Mouse (Mus musculus) thymus, postnatal 25 days (tissue): ENCODE data around the gene Rasa2.
"Not testable (repeated sequence)": the region's sequence is repeated elsewhere in the genome, so short reads cannot be mapped to it uniquely, and the experiment has no call there.

Experiments used
- DNase-seq: peaks from one replicate; pipeline ENCODE4 v3.0.0; 2022

The Rasa2 gene

DNA sequence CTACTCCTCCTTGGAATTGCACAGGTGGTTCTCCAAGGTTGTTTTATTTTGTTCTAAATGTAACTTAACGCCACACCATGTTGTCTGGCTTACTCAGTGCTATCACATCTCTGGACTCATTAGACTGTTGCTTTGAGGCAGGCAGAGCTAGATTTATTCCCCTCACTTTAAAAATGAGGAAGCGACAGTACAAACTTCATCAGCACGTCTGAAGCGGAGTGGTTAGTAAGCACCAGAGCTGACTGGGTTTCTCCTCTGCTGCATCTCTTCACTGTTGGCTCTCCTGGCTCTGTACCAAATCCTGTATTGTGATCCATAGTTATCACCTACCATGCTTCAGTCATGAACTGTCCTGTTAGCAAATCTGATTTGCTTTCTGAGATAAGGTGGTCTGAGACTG lies 53.2 kb downstream of the Rasa2 start:
- no peak for DNase-seq

DNA sequence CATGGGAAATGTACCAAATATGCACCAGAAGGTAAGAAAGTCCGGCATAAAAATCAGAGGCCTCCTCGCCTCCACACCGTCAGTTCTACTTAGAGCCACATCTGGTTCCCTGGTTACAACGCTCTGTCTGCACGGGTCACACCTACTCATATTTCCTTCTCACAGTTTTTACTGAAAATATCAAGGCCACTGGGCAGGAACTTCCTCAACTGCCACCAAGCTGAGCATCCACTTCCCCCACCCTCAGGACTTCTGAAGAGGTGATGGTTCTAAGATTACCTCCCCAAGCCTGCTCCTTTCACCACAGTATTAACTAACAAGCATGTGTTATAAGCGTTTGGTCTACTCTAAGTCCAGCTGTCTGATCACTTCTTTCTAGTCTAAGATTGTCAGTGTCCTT lies 53.7 kb downstream of the Rasa2 start:
- no peak for DNase-seq

DNA sequence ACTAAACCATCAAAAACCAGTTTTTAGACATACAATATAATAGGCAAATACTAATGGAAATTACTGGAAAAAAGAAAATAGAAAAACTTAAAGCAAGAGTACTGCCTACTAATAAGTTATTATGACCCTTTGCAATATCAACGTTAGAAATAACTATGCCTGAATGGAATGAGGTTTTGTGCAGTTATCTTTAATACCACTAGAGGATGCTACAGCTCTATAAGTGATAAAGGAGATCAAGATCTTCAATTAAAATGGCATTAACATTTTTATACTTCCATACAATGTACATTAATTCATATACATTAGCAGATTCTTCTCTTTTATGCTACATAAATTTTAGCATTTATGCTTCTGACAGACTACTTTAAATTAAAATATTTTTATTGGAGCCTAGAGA lies 58.2 kb downstream of the Rasa2 start:
- no peak for DNase-seq

DNA sequence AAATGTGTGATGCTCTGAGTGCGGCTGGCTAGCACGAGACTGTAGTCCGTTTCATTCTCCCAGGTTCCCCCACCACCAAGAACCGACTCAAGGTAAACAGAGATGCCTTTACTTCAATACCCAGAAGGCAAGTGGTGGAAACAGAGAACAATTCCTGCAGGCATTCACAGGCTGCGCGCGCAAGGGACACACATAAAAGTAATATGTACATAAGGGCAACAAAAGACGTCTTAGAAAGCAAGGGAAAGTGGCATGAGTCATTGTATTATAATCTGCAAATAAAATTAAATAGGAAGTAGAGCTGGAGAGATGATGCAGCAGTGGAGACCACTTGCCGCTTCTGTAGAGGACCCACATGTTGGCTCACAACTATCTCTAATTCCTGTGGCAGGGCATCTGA lies 58.7 kb downstream of the Rasa2 start:
- no peak for DNase-seq

DNA sequence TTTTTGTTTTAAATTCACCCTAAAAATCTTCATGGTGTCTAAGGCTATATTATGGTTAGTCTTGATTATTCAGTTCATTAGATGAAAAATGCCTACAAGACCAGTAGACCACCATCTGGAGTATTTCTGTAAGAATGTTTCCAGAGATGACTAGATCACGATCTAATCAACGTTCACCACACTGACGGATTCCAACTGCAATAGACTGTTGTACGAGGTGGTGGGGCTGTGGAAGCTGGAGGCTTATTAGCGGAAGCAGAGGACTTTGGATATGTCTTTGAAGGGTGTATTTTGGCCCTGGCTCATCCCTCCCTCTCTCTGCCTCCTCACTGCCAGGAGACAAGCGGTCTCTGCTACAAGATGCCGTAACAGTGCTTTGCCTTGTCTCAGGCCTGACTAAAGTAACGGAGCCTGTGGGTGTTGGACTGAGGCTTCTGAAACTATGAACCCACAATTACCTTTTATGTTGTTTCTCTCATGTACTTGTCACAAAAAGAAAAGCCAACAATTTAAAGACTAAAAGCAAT lies 64.9 kb downstream of the Rasa2 start:
- DNase-seq: no peak

DNA sequence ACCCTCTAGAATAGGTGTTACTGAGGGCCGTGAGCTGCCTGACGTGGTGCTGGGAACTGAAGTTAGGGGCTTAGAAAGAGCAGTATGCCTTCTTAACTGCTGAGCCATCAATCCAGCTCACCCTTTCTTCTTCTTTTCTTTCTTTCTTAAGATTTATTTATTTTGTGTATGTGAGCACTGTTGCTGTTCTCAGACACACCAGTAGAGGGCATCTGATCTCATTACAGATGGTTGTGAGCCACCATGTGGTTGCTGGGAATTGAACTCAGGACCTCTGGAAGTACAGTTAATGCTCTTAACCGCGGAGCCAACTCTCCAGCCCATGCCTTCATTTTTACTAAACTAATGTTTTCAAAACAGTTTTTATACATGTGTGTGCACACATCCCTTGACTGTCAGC lies 67.9 kb downstream of the Rasa2 start:
- DNase-seq: no peak

DNA sequence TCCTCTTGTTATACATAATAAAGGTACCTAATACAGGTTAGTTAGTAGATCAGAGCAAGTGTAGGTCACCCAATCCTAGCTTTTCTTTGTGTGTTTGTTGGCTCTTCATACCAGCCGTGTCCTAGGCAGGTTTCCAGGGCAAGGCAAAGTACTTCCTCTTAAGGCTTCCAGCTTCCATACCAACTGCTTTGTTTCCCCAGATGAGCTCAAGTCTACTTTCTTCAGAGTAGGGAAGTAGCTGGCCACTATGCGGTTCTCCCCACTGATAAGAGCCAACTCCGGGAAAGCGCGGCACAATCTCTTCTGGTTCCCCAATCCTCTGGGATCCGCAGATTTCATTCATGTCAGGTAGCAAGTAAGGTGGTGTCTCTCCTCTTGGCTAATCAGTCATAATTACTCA lies 72.3 kb downstream of the Rasa2 start:
- no peak for DNase-seq

DNA sequence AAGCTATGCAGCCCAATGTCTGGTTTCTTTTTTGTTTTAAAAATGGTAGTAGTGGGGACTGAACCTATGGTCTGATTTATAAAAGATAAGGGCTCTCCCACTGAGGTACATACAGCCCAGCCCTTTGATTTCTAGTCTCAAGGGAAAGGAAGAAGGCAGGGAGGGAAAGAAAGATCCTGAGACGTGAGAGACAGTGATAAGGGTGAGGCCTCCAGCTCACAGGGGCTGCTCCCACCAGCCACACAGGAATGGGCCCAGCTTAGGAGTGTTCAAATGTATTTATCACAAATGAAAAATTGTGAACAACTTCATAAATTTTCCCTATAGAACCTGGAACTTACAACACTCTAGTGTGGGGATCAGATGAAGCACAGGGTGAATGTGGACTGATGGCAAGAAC lies 72.8 kb downstream of the Rasa2 start:
- DNase-seq: no peak

DNA sequence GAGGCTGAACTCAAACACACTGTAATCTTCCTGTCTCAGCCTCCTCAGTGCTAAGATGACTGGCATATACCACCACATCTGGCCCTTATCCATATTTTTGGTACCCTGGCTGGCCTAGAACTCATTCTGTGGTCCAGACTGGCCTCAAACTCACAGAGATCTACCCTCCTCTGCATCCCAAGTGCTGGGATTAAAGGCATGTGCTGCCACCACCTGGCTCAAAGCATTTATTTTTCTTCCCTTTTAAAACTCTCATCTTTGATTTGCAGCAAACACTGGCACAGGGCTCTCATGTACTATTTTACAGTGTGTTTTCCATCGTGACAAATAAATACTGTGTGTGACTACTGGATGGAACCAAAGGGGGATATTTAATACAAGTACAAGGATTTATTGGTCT lies 77.3 kb downstream of the Rasa2 start:
- DNase-seq: no peak

DNA sequence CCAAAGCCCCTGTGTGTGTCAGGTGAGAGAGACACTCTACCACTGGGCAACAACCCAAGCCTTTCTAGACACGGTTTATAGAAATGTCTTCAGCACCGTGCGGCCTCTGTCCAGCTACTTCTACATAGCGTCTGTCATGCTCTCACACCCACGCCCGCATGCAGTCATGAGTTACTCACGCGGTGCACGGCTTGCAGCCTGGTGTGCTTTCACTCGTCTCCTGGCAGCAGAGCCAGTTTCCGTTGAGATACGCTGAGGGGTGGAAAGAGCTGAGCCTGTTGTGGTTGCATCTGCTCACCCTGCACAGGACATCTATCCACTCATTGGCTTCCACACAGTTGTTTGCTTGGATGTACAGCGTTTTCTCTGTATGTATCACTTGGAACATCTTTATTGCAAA lies 86.0 kb downstream of the Rasa2 start:
- no peak for DNase-seq

DNA sequence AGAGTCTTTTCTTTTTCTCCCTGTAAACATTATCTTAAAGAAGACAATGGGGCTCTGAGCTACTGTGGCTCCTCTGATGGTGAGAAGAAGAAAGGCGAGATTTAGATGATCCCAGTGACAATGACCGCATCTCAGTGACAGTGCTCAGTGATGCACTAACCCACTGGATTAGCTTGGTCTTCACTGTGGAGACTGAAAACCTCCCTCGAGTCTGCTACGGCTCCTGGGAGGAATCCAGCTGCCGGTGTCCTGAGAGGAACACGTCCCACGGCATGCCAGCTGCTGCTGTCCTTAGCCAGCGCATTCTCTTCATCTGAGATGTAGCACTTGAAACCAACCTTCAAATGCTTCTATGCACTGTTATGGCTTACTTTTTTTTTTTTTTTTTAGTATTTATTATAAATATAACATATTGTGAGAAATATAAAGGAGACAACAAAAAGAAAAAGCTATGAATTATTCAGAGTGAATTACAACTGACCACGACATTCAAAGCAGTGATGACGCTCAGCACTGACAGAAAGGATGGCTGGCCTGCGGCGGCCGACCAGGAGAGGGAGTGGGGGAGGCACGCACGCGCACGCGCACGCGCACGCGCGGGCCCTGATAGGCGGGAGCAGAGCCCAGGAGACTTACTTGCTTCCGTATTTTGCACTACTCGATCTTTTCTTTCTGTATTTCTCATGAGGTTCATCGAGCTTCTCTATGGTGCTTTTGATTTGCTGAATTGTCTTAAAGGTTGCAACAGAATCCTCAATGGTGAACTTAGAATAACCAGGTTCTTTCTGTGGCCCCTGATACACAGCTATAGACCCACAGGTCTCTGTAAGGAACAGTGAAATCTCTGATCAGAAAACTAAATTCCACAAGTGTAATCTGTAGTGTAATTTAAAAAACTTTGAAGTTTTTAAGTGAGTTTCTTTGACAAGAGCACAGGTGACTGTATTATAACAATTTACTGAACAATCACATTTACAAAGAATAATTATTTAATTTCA lies 87.5 kb downstream of the Rasa2 start:
- peak; percentile 47 for DNase-seq

DNA sequence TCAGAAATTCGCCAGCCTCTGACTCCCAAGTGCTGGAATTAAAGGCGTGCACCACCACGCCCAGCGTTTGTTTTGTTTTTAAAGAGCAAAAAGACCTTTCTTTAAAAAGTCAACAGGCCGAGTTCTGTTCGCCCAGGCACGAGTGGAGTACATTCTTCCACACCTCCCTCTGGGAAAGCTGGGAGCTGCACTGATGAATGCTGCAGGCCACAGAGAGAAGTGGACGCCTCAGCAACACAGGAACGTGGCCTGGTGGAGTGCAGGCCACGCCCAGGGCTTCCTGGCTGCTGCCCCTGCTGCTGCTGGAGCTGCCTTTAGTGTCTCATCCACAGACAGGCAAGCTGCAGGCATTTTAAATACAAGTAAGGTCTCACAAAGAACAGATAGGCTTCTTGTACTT lies 92.5 kb downstream of the Rasa2 start:
- DNase-seq: no peak

DNA sequence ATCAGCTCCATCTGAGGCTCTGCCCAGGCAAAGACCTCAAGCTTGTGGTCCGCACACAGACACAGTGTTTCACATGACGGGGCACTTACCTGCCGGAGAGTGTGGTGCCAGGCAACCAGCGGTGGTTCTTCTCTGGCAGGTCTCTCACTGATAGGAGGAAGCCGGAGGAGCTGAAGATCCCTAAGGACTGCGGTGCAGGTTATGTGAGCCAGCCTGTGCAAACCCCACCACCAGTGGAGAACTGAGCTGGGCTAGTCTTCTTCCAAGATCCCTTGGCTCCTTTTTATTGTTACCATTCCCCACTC lies 93.8 kb downstream of the Rasa2 start:
- no peak for DNase-seq

DNA sequence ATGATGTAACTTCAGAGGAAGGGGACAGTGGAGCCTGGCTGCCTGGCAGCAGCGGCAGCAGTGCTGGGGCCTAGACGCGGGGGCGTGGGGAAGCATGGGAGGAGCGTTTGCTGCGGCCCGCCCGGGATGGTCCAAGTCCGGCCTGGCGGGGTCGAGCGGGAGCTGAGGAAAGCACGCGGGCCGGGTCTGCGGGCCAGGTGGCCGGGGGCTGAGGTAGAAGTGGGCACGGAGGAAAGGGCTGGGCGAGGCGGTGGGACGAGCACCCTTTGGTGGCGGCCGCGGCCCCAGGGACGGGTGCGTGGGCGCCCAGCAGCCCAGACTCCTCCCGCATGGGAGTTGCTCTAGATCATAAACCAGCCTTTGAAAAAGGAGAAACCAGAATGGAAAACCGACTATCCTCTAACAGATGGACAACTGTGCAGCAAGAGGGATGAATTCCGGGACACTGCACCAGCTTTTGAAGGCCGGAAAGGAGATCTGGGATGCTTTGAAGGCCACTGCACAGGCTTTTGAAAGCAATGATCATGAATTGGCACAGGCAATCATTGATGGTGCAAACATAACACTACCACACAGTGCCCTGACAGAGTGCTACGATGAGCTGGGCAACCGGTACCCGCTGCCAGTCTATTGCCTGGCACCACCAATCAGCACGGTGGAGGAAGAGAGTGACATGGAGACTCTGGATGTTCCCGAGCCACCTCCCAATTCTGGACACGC lies 94.4 kb downstream of the Rasa2 start:
- no peak for DNase-seq

DNA sequence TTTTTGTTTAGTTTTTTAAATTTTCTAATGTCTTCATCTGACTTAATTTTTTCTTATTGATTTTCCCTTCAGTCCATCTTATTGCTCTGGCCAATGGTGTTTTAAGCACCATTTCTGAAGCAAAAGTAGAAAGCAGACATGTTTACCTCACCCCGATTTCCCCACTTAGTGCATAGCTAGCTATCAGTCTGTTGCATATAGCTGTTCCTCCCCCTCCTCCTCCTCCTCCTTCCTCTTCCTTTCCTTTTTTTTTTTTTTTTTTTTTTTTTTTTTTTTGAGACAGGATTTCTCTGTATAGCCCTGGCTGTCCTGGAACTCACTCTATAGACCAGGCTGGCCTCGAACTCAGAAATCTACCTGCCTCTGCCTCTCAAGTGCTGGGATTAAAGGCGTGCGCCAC lies 95.3 kb downstream of the Rasa2 start:
- not testable (repeated sequence) for DNase-seq

DNA sequence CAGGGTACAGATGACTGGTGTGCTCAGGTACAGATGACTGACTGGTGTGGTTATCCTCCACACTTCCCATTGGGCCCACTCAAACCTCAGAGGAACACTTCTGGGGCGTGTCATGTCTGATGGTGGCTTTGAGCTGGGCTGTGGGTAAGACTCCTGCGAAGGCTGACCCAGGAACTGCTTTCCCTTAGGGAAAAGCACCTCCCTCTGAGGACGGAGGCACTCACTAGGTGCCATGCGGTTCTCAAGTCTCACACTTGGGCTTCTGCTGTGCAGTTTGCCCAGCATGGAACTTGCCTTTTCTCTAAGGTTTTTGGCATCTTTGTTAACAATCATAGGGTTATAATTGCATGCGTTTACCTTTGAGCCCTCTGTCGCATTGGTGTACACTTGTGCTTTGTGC lies 96.0 kb downstream of the Rasa2 start:
- DNase-seq: no peak

DNA sequence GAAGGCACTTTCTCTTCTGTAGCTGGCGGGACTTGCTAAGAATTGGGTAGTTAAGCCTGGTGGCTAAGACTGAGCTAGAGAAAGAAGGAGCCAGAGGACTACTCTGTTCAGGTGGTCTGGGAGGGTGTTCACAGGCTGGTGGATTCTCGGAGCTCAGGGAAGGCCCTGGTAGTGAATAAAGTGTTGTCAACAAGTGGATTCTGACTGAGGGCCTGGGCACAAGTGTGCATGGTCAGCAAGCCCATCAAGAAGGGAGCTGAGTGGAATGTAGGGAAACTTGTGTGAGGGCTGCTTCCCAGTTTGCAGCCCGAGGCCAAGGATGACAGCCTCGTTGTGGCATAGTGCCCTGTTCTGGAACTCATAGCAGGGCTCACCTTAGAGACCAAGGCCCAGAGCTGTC lies 97.2 kb downstream of the Rasa2 start:
- no peak for DNase-seq

DNA sequence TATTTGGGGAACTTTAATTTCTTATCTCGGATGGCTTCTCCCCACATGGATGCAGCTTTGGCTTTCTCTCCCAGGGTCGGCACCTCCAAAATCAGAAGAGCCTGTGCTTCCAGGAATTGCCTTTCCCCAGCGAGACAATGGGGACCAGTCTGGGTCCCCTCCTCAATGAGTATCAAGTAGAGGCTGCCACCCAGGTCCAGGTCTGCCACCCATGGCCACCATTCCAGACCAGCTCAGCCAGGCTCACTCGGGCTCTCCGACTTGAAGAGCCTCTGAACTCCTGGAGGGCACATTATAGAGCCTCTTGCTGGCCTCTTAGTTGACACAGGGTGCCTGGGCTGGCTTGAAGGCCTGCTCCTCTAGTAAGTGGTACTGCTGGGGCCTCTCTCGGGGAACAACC lies 97.9 kb downstream of the Rasa2 start:
- no peak for DNase-seq

DNA sequence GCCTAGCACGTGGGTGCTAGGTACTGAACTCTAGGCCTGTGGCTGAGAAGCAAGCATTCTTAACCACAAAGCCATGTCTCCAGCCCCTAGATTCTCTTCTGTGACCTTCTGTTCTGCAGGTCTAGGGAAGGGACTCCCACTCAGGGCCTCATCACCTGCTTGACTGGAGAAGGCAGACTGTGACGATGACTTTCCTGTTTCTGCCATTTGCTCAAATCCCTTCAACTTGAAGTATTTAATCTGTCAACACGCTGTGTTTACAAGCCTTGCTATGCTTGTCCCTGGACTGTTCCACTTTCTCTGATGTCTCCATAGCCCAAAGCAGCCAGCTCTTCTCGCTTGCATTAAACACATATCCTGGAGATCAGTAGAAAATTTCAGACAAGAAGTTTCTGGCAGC lies 98.9 kb downstream of the Rasa2 start:
- no peak for DNase-seq

DNA sequence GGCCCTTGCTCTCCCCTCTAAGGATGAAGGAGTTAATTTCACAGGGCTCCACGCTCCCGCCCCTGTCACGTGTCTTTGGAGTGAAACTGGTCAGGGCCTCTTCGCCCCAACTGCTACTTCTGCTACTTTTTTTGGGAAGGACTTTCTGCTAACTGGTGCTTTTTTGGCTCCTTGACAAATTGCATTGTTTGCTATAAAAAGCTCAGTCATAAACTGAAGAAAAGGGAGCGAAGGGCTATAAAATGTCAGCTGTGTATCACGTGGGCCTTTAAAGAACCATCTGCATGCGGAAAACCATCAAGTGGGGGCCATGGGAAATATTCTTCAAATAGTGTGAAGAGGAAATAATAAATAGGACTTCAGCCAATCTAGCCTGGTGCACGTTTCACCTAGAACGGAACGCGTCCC lies 100.7 kb downstream of the Rasa2 start:
- no peak for DNase-seq

DNA sequence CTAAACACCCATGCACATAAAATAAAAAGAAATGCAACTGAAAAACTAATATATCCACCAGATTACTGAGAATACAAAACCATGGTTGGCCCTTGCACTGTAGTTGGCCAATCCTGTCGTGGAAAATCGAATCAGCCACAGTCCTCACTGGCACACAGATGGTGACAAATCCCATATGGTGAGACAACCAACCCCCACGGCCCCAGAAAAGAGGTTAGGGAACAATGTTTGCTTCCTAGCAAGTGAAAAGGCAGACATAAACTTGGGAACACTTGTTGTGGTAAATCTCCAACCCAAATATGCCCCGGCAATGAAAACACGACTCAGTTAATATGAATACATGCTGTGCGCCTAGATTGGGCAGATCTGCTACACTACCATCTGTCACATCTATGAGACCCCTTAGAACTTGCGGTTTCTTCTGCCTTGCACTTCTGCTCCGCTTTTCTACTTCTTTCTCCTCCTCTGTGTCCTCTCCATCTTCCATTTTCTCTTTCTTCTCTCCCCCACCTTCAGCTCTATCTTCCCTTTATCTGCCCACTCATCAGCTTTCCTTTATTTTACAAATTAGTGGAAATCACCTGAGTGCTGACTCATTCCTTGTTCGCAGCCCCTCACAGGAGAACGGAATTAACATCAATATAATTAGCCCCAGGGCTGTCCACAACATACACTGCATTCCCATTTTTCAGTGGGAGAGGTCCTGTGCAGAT lies 101.3 kb downstream of the Rasa2 start:
- no peak for DNase-seq

DNA sequence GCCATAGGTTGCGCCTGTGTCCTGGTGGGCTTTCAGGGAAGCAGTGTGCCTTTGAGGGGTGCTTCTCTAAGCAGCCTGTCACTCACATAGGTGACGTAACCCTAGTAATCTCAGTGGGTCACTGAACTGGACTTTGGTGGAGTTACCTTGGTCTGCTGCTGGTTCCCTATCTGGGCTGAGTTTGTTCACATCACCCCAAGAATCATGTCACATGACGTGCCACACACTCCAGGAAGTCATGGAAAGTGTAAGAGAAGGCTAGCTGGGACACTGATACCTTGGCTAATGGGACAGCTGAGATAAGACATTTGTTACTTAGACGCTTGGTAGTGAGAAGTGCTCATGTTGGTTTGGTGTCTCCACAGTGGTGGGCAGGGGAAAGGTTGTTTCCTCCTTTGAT lies 105.4 kb downstream of the Rasa2 start:
- DNase-seq: no peak

DNA sequence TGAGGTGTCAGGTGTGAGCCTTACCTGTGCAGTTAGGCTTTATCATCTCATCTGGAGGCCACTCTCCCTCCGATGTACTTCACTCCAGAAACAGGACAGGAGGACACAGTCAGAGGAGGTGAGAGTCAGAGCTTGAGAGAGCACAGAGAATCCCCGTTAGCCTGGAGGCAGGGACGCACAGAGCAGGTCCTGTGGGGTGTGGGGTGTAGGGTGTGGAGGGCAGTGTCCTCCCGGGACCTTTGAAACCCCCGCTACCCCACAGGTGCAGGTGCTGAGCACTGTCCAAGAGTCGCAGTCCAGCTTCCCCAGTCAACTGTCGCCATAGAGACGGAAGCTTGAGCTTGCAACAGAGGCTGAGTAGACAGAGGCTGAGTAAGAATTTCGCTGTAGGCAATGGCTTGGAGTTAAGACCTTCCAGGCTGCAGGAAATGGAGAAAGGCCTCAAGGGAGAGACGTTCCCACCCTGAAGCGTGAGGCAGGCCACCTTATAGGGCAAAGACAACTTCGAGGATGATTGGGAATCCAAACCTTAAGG lies 106.4 kb downstream of the Rasa2 start, which contains the start of gene Gm28729:
Gene Gm28729, minus strand, starts transcription at position 293 of the 535 bp plus-strand sequence.
- no peak for DNase-seq
